Mouse (Mus musculus): ENCODE measurements around the gene Zfp868.
"Not testable (repeated sequence)": the region's sequence is repeated elsewhere in the genome, so short reads cannot be mapped to it uniquely, and the experiment has no call there.

Zfp868 gene

DNA sequence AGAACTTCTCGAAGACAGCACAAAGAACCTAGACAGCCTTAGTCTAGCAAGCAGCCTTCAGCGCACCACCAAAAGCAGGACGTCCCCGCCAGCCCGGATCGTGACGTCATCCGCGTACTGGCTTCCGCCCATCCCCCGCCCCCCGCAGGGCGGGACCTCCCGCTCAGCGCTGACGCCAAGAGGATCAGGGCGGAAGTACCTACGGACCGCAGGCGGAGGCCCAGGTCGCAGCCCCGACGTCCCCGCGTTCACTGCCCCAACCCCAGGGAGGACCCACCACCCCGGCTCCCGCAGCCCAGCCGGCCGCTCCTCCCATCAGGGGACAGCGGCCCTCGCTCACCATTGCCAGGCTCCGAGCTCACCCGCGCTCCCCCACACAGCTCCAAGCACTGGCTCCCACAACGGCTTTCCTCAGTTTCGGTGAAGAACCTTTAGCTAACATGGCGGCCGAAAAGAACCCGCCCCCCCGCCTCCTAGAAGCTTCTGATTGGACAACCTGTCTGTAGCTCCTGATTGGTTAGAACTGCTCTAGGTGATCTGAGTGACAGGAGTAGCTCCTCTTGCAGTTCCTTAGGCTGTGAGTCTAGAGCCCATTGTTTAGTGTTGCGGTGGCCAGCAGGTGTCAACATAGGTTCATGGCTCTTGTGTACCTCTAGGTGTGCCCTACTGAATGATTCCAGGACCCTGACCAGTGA lies at the start of gene Zfp868:
TSS of gene Zfp868 (minus strand) at position 454 of the 695 bp plus-strand sequence.
- DNase-seq = peak; percentile 100

DNA sequence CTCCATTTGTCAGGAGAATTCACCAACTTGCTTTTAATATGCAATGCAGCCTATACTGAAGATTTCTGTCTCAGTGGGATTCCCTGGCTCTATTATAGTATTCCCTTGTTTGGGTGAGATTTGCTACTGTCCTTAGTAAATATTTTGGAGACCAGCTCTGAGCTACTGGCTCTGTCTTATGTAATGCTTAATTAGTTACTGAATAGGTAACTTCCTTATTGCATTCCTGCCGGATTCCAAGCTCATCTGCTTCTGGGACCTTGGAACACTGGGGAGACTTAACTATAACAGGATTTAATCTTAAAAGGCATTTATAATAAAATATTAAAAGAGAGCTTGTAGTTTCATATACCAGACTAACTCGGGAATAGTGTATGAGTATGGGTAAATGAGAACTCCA lies 39.7 kb upstream of the Zfp868 start:
- DNase-seq = not testable (repeated sequence)

DNA sequence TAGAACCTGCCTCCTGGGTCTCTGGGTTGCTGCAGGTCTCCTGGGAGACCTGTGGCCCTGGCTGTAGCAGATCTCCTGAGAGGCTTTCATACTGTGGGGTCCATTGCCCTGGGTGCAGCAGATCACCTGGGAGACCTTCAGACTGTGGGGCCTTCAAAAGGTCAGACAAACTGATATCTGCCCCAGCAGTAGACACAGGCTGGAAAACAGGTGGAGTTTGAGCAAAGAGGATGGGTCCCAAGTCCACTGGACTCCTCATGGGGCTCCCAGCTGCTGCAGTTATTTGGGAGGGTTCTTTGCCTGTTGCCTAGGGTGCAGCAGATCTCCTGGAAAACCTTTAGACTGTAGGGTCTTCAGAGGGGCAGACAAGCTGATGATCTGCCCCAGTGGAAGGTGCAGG lies 35.9 kb upstream of the Zfp868 start:
- no peak for DNase-seq

DNA sequence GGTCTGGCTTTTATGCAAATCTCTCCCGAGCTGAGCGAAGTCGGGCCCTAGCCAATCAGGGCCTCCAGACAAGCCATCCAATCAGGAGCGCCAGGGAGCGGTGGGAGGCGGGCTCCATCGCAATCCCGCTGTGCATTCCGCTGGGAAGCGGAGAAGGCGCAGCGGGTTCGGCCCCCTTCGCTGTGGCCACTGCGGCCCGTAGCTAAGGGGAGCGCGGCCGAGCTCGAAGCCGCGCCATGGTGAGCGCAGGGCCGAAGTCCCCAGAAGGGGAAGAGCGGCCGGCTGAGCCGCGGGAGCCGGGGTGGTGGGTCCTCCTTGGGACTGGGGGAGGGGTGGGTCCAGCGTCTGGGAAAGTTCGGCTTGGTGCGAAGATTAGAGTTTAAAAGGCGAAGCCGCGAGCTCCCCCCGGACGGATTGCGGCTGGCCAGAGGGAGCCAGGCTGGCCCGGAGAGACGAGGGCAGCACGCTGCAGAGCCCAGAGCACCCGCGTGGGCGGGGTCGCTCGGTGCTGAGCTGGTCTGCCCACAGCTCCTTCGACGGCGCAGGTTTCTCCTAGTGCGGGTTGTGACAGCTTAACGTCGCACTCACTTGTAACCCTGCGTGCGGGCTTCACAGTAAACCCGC lies 29.1 kb upstream of the Zfp868 start, which contains the start of gene Zfp964:
TSS of gene Zfp964 (plus strand) at position 122 of the 624 bp plus-strand sequence.
- peak; percentile 94 to 96 for DNase-seq

DNA sequence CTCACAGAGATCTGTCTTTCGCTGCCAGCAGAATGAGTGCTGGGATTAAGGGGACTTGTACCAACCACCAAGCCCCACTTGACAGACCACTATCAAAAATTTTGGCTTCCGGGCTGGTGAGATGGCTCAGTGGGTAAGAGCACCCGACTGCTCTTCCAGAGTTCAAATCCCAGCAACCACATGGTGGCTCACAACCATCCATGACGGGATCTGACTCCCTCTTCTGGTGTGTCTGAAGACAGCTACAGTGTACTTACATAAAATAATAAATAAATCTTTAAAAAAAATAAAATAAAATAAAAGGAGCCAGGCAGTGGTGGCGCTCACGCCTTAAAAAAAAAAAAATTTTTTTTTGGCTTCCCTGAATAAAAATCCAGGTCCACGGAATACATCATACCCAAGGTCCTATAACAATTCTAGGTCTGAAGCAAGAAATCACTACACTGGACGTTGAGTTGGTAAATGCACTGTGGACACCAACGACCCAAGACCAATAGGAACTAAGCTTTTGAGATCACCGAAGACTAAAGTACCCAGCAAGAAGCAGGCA lies 28.5 kb upstream of the Zfp868 start:
- DNase-seq = peak in 1 of 2 experiments; percentile 6

DNA sequence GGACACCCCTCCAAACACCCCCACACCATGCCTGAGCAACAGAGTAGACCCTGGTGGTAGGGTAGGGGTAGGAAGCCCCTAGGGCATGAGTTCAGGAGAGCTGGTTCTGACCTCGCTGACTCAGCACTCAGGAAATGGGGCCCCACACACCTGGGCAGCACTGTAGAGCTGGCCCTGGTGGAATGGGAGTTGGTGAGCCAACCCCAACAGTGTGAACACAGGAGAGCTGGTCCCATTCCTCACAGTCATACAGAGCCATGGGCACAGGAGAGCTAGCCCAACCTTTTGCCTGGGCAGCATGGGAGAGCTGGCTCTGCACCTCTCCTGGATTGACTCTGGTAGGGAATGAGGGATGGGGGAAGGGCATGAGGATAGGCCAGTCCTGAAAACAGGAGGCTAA lies 7.3 kb downstream of the Zfp868 start:
- DNase-seq = no peak

DNA sequence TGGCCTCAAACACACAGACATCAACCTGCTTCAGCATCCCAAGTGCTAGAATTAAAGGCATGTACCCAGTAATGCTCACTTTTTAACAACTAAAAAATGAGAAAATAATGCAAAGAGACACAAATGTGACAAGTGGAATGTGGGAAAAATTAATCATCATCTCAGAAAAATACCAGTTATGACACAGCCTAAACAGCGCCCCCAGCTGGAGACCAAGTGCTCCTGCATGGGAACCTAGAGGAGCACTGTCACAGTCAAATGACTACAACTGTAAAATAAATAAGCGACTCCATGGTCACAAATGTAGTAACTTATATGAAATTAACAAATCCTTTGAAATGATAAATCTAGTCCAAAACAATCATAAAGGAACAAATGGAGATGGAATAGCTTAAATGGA lies 10.7 kb downstream of the Zfp868 start:
- DNase-seq = no peak

DNA sequence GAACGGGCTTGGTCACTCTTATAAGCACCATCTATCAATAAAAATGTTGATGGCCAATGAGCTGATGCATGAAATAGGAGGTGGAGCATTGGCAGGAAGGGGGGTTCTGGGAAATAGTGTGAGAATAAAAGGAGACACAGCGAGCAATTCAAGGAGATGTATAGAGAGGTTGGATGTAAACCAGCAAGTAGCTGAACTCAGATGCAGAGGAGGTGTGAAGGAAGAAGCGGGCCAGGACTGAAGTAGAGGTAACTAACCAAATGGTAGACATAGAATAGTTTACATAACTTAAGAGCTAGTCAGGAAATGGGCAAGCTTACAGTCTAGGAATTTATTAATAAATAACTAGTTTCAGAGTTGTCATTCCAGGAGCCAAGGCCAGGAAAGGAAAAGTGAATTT lies 27.8 kb downstream of the Zfp868 start:
- DNase-seq = not testable (repeated sequence)

DNA sequence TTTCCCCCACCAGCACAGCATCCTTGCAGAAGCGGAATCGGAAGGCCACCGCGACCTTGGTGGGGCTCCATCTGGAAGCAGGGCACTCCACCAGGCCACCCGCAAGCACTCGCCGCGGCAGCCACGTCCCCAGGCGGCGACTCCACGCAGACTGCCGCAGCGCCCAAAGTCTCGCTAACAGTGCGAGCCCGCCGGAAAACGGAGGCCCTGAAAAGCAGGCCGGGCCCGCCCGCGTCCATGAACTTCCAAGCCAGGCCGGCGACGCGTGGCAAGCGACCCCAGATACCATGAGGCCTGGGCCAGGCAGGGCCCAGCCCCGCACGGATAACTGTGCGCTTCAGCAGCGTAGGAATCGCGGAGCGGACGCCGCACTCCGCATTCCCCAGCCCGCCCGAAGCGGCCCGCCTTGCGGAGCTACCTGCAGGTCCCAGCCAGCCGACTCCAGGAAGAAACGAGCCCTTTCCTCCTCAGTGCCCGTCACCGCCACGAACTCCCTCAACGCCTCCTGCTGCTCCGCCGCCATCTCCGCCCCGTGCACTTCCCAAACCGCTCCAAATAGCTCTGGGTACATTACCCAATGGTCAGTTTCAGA lies 40.6 kb downstream of the Zfp868 start:
- peak; percentile 75 for DNase-seq

DNA sequence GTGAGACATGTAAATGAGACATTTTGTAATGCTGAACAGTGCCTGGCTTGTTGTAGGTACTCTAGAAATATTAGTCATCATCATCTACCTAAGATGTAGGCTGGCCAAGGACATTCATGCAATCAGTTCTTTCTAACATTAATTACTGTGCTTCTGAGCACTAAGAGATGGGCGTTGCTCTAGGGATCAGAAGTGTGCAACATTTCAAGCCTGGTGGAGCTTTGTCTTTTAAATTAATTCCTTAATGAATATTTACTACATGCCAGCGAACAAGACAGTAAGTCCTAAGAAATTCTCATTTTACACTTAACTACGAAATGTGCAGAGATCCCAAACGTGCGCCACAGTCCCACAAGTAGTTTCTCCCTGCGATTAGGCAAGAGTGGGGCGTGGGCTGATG lies 41.1 kb downstream of the Zfp868 start:
- DNase-seq = not testable (repeated sequence)

All from cerebellum, postnatal 25 days (tissue).